9 mouse cellular contexts compared by ENCODE assay signal in genomic region chr1:62966885-62967284, GRCm38 (mm10).
DNase-seq lines count a peak whose midpoint lies in the region; ATAC-seq and TF ChIP-seq lines count a peak whose summit lies in the region.
"Had no signal": no experiment of that assay in that cellular context is flagged by ENCODE, and none has a peak within 500 bp of the region (broad histone marks: within the 10 kb centered on the region; RNA-seq: fewer than 3 reads in every experiment).

No protein-coding gene starts in this region.

- ATAC-seq in lung, postnatal 0 days, result no peak

- no peaks in the 10 kb centered on the region for H3K36me3 ChIP-seq in lung, postnatal 0 days (ENCODE audit: insufficient read depth, low read length)
- H3K36me3 ChIP-seq: embryonic facial prominence, embryonic 12.5 days had no signal

- no peaks in the 10 kb centered on the region for H3K4me1 ChIP-seq in lung, postnatal 0 days (ENCODE audit: insufficient read depth, low read depth, low read length)
- H3K4me1 ChIP-seq: embryonic facial prominence, embryonic 12.5 days had no signal

- H3K9ac ChIP-seq in lung, postnatal 0 days (replicated peaks; ENCODE audit: low read depth), result no peak overlapping the region
- H3K9ac ChIP-seq: embryonic facial prominence, embryonic 12.5 days had no signal

- H3K4me3 ChIP-seq in lung, postnatal 0 days (ENCODE audit: low read depth, low read length), result no peak overlapping the region
- H3K4me3 ChIP-seq: embryonic facial prominence, embryonic 12.5 days had no signal

- H3K9me3 ChIP-seq in lung, postnatal 0 days (ENCODE audit: low read length), result no peaks in the 10 kb centered on the region
- H3K9me3 ChIP-seq: embryonic facial prominence, embryonic 12.5 days had no signal

- no peak overlapping the region for H3K27ac ChIP-seq in lung, postnatal 0 days (ENCODE audit: low read length)
- H3K27ac ChIP-seq: embryonic facial prominence, embryonic 12.5 days had no signal

- H3K27me3 ChIP-seq in lung, postnatal 0 days (replicated peaks; ENCODE audit: insufficient read depth, low read length), result no peaks in the 10 kb centered on the region
- H3K27me3 ChIP-seq: embryonic facial prominence, embryonic 12.5 days had no signal

- H3K4me2 ChIP-seq in lung, postnatal 0 days (replicated peaks; ENCODE audit: low read depth, low read length), result 0 out of 2 replicates have a peak overlapping the region, but pooled peaks have one; percentile 11
- H3K4me2 ChIP-seq: embryonic facial prominence, embryonic 12.5 days had no signal

- DNase-seq in kidney, adult 9 months, result peak; percentile 31
- DNase-seq in kidney, adult 11 months, result no peak
- peak; percentile 85 for DNase-seq in ES-CJ7 (ENCODE audit: low read depth, low spot score)
- peak; percentile 6 for DNase-seq in c-Kit-negative CD71-positive TER-119-positive erythroid progenitor cells, embryonic 14.5 days (ENCODE audit: low read depth, low spot score)
- peak; percentile 61 for DNase-seq in lung, postnatal 0 days (ENCODE audit: low spot score)
- no peak for DNase-seq in frontal cortex, postnatal 25 days (ENCODE audit: low spot score in 2 of 2)
- DNase-seq in spleen, postnatal 14 days (ENCODE audit: low spot score in 2 of 2), result no peak
- no peak for DNase-seq in cerebellum, postnatal 4 days (ENCODE audit: low spot score in 2 of 2)

- no peak for TF ChIP-seq EP300 in lung, postnatal 0 days (IDR thresholded peaks at IDR 0.05)

- peak; percentile 75 for TF ChIP-seq CTCF in lung, postnatal 0 days (IDR thresholded peaks at IDR 0.05)

- WGBS in lung, postnatal 0 days, result 20% methylated on average over 5 of the region's 5 CpGs

Comparison
In these comparisons a context has a peak if more than half of its experiments do, and no peak if none do; other contexts are left out.
1. DNase-seq: peak in kidney, adult 9 months (single experiment), ES-CJ7 (single experiment), c-Kit-negative CD71-positive TER-119-positive erythroid progenitor cells, embryonic 14.5 days (single experiment) and lung, postnatal 0 days (single experiment); none in kidney, adult 11 months (single experiment), frontal cortex, postnatal 25 days (0 of 2), spleen, postnatal 14 days (0 of 2) and cerebellum, postnatal 4 days (0 of 2).